Mouse (Mus musculus) kidney, postnatal 14 days (tissue): ENCODE results near the gene Crebrf.

Experiments
- DNase-seq: peaks from one replicate; pipeline ENCODE4 v3.0.0; 2022; ENCODE audit warnings: mixed read lengths

Gene Crebrf

GRCm38 (mm10) chr17:26779471-26779870 is 64.0 kb downstream of the Crebrf start:
- DNase-seq = no peak

DNA sequence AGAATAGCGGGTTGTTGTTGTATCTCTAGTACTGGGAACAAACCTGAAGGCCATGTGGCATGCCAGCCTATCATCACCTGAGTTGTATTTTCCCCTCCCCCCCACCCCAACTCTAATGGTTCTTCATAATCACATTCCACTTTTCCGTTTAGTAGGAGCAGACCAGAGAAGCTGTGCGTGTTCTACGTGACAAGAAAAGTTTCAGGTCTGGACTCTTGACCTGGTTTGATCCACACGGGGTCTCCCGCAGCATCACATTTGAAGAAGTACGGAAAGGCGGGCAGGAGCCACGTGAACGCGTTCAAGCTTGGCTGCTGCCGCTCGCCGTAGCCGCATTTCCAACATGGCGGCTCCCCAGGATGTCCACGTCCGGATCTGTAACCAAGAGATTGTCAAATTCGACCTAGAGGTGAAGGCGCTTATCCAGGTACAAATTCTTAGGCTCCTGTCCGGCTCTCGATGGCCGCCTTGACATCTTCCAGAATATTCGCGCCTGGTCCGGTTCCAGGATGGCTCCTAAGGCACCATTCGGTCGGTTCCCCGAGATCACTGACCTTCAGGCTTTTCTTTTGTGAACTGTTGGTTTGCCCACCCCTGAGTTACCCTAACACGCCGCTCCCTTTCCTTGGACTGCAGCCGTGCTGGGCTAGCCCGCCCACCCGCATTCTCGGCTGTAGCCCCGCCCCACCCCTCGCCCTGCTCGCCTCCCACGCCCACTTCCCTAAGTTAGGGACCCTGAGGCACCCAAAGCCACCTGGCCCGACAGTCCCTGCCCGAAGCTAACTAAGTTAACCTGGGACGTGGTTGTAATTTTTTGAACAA is 65.5 kb downstream of the Crebrf start, which contains the start of gene Bnip1:
TSS of gene Bnip1 (plus strand) at position 317 of the 822 bp plus-strand sequence.
- peak; percentile 87 for DNase-seq

DNA sequence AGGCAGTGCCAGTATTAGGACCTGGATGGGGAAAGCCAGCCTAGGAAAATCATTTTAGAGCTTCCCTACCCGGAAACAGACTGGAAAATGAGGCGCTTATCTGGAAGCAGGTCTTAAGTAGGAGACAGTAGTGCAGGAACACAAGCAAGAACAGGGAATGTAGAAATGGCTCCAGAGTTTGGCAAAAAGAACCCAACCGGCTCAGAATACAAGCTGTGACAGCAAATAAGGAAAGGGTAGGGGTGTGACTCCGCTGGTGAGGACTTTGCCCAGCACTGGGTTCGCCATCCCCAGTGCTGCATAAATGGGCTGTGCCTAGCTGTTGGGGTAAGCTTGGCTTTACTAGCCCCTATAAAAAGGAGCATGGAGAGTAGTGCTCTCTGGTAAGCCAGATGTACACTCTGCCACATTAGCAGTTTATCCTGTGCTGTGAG is 66.2 kb downstream of the Crebrf start:
- peak; percentile 29 for DNase-seq

DNA sequence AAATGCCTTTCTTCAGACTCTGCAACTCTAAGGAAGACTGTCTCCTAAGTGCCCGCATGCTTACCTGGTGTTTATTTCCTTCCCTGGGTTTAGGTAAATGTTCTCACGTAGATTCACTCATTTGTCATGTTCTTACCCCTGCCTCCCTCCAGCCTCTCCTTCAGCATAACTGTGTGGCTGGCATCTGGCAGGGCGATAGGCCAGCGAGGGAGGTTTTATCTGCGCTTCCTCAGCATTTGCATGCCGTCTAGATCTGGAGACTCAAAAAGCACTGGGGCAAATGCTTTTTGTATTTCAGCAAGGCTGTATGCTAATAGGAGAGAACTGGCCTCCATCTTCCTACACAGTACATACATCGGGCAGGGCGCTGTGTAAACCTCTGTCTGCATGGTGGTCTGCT is 69.1 kb downstream of the Crebrf start:
- no peak for DNase-seq

- DNase-seq = no peak
Measured at GRCm38 (mm10) chr17:26786586-26786985, 71.1 kb downstream of the Crebrf start.

DNA sequence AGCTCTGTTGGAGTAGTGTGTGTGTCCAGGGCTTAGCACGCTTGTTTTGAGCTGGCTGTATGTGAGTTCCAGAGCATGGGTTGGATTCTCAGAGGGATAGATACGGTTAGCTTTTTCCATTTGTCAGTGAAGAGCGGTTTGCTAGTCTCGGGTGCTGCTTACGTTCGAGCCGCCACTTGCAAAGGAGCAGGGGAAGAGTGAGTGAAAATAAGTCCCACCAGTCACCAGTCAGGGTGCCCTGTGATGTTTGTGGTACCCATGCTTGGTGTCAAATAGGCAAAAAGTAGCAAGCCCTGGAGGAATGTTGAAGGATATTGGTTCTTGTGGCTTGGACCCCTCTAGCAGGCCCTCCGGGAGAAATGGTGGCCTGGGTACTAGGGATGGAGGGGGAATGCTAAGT is 73.5 kb downstream of the Crebrf start:
- no peak for DNase-seq

GRCm38 (mm10) chr17:26789460-26790268 is 74.2 kb downstream of the Crebrf start:
- DNase-seq = no peak

DNA sequence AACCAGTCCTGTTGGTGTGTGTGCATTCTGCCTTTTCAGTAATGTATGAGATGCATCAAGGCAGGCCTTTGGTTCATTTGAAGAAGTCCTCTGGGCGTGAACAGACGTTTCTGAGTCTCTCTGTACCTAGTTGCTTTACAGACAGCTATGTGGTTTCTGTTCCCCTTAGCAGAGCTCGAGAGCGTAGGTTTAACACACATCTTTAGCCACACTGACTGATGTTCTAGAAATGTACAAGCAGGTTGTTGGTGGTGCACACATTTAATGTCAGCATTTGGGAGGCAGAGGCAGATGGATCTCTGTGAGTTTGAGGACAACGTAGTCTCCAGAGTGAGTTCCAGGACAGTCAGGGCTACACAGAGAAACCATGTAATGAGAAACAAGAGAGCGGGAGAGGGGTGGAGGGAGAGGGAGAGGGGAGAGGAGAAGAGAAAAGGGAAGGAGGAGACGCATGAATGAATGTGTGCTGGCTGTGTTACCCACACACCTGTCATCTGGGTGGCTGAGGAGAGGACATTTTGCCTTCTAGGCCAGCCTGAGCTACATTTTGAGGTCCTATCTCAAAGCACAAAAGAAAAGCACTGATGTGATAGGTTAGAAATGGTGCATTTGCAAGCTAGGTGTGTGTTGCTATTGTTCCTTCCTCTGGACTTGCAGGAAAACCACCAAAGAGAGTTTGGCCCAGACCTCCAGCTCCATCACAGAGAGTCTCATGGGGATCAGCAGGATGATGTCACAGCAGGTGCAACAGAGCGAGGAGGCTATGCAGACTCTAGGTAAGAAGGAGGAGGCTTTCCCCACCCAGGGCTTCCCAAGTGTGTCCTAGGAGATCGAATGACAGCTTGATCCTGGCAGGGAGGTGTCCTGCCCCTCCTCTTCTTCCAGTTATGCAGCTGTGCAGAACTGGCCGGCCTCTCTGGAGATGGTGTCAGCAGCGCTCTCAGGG is 75.1 kb downstream of the Crebrf start:
- DNase-seq = no peak

- DNase-seq = no peak
Measured at GRCm38 (mm10) chr17:26791580-26791979, 76.1 kb downstream of the Crebrf start.

DNA sequence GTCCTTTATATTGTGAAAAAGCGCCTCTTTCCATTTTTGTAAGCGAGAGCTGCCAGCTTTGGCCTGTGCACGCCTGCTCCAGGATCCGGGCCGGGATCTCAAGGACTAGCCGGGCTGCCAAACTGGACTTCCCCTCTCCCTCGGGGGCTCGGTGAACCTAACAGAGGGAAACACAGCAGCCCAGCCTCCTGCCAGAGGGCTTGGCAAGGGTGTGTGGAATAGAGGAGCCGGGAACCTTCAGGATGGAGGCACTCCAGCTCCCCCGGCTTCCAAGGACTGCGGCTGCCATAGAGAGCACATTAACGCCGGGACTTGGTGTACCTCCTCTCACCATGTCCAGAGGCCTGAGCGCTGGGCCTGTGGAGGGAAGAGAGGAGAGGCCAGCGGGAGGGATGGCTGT is 76.6 kb downstream of the Crebrf start:
- DNase-seq = no peak

- no peak for DNase-seq
Measured at GRCm38 (mm10) chr17:26793068-26793765, 77.8 kb downstream of the Crebrf start.

- peak; percentile 61 for DNase-seq
Measured at GRCm38 (mm10) chr17:26794744-26795143, 79.3 kb downstream of the Crebrf start.

- no peak for DNase-seq
Measured at GRCm38 (mm10) chr17:26795386-26795785, 79.9 kb downstream of the Crebrf start.

GRCm38 (mm10) chr17:26797379-26798128 is 82.1 kb downstream of the Crebrf start:
- DNase-seq = no peak

GRCm38 (mm10) chr17:26802886-26803285 is 87.4 kb downstream of the Crebrf start:
- DNase-seq = no peak

- DNase-seq = no peak
Measured at GRCm38 (mm10) chr17:26812607-26813006, 97.2 kb downstream of the Crebrf start.

DNA sequence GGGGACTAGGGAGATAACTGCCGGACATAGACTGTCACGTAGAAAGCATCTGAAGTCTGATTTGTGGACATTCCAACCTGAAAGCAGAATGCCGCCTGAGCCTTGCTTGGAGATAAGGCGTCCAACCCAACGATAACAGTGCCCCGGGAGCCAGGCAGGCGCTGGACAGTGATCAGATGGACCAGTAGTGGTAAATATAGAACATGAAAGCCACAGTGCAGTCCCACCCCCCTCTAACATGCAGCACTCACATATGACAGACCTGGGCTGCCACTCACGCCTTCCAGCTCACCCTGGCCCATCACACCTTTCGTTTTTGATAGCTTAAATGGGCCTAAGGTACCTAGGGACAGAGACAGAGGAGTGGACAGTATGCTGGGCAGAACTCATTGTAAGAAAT is 98.0 kb downstream of the Crebrf start:
- no peak for DNase-seq

DNA sequence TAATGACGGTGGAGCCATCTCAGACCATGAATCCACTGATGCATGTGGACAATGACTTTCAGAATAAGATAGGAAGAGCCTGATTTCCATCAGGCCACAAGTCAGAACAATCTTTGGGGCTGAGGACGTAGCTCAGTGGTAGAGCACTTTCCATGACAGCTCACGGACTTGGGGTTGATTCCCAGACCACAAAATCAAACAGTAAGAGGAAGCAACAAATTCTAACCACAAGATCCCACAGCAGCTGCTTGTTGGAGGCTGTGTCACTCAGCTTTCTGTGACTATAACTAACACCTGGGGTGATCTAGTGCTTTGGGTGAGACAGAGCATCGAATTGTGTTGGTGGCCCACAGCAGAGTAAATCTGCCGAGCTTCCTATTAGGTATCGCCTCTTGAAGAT is 101.4 kb downstream of the Crebrf start:
- no peak for DNase-seq

- DNase-seq = no peak
Measured at GRCm38 (mm10) chr17:26817776-26818175, 102.3 kb downstream of the Crebrf start.

- no peak for DNase-seq
Measured at GRCm38 (mm10) chr17:26826131-26826530, 110.7 kb downstream of the Crebrf start.
